Mouse (Mus musculus): ENCODE data around the gene Mcts2. TPM values are rescaled to one million over a fixed set of nuclear protein-coding genes. Genes with fewer than 3 reads are reported as not detected.

Mcts2 gene
- polyA plus RNA-seq, 1 experiment from 2014 or later = 19.0 TPM

- H3K4me2 ChIP-seq (replicated peaks; ENCODE audit: low read depth) = no peak overlapping the region
- H3K4me1 ChIP-seq (replicated peaks; ENCODE audit: control insufficient read depth, insufficient read depth, low read length) = peaks cover 5% of the 10 kb centered on the region; the same call in 1 of the 2 replicates
- H3K27ac ChIP-seq (ENCODE audit: low read depth, low read length) = no peak overlapping the region
- no peak overlapping the region for H3K4me3 ChIP-seq (ENCODE audit: low read depth, low read length)
- H3K9ac ChIP-seq (ENCODE audit: low read depth, low read length) = no peak overlapping the region
- no peaks in the 10 kb centered on the region for H3K27me3 ChIP-seq (replicated peaks; ENCODE audit: control insufficient read depth, insufficient read depth, low read length)
- no peak for ATAC-seq
- H3K36me3 ChIP-seq (ENCODE audit: control insufficient read depth, insufficient read depth) = peaks cover 21% of the 10 kb centered on the region
- no peak for TF ChIP-seq CTCF (IDR thresholded peaks at IDR 0.05; ENCODE audit: low read depth)
- H3K9me3 ChIP-seq (ENCODE audit: control insufficient read depth) = no peaks in the 10 kb centered on the region
- 85% methylated on average over 5 of the region's 5 CpGs for WGBS
Observed at GRCm38 (mm10) chr2:152709066-152709465, 22.2 kb downstream of the Mcts2 start.

GRCm38 (mm10) chr2:152716241-152716772, 29.5 kb downstream of the Mcts2 start:
- Histone ChIP-seq H3K27me3 (replicated peaks; ENCODE audit: control insufficient read depth, insufficient read depth, low read length) (no peaks in the 10 kb centered on the region), H3K4me3 (ENCODE audit: low read depth, low read length) (no peak overlapping the region), H3K9me3 (ENCODE audit: control insufficient read depth) (no peaks in the 10 kb centered on the region), H3K4me2 (replicated peaks; ENCODE audit: low read depth) (no peak overlapping the region), H3K9ac (ENCODE audit: low read depth, low read length) (no peak overlapping the region), H3K27ac (ENCODE audit: low read depth, low read length) (no peak overlapping the region), H3K36me3 (ENCODE audit: control insufficient read depth, insufficient read depth) (no peaks in the 10 kb centered on the region), H3K4me1 (replicated peaks; ENCODE audit: control insufficient read depth, insufficient read depth, low read length) (no peaks in the 10 kb centered on the region)
- no peak for TF ChIP-seq CTCF (IDR thresholded peaks at IDR 0.05; ENCODE audit: low read depth)
- 36% methylated on average over 6 of the region's 6 CpGs for WGBS
- peak; percentile 31; the same call in 1 of the 2 replicates for ATAC-seq

GRCm38 (mm10) chr2:152717652-152718051, 30.8 kb downstream of the Mcts2 start:
- Histone ChIP-seq H3K27me3 (replicated peaks; ENCODE audit: control insufficient read depth, insufficient read depth, low read length) (no peaks in the 10 kb centered on the region), H3K4me3 (ENCODE audit: low read depth, low read length) (no peak overlapping the region), H3K9me3 (ENCODE audit: control insufficient read depth) (no peaks in the 10 kb centered on the region), H3K9ac (ENCODE audit: low read depth, low read length) (no peak overlapping the region), H3K4me2 (replicated peaks; ENCODE audit: low read depth) (no peak overlapping the region), H3K36me3 (ENCODE audit: control insufficient read depth, insufficient read depth) (no peaks in the 10 kb centered on the region), H3K27ac (ENCODE audit: low read depth, low read length) (no peak overlapping the region), H3K4me1 (replicated peaks; ENCODE audit: control insufficient read depth, insufficient read depth, low read length) (no peaks in the 10 kb centered on the region)
- no peak for TF ChIP-seq CTCF (IDR thresholded peaks at IDR 0.05; ENCODE audit: low read depth)
- WGBS = 73% methylated on average over 11 of the region's 11 CpGs
- no peak for ATAC-seq

- WGBS = 62% methylated on average over 6 of the region's 6 CpGs
- H3K9ac ChIP-seq (ENCODE audit: low read depth, low read length) = no peak overlapping the region
- no peaks in the 10 kb centered on the region for H3K27me3 ChIP-seq (replicated peaks; ENCODE audit: control insufficient read depth, insufficient read depth, low read length)
- no peak for ATAC-seq
- H3K9me3 ChIP-seq (ENCODE audit: control insufficient read depth) = no peaks in the 10 kb centered on the region
- H3K27ac ChIP-seq (ENCODE audit: low read depth, low read length) = no peak overlapping the region
- no peaks in the 10 kb centered on the region for H3K4me1 ChIP-seq (replicated peaks; ENCODE audit: control insufficient read depth, insufficient read depth, low read length)
- H3K4me3 ChIP-seq (ENCODE audit: low read depth, low read length) = no peak overlapping the region
- no peak for TF ChIP-seq CTCF (IDR thresholded peaks at IDR 0.05; ENCODE audit: low read depth)
- H3K4me2 ChIP-seq (replicated peaks; ENCODE audit: low read depth) = no peak overlapping the region
- H3K36me3 ChIP-seq (ENCODE audit: control insufficient read depth, insufficient read depth) = no peaks in the 10 kb centered on the region
Observed at GRCm38 (mm10) chr2:152718076-152718475, 31.2 kb downstream of the Mcts2 start.

GRCm38 (mm10) chr2:152723651-152724331, 37.0 kb downstream of the Mcts2 start:
- Histone ChIP-seq H3K27me3 (replicated peaks; ENCODE audit: control insufficient read depth, insufficient read depth, low read length) (no peaks in the 10 kb centered on the region), H3K4me1 (replicated peaks; ENCODE audit: control insufficient read depth, insufficient read depth, low read length) (peaks cover 13% of the 10 kb centered on the region; the same call in 1 of the 2 replicates), H3K9me3 (ENCODE audit: control insufficient read depth) (no peaks in the 10 kb centered on the region), H3K9ac (ENCODE audit: low read depth, low read length) (peak overlapping the region; percentile 42), H3K36me3 (ENCODE audit: control insufficient read depth, insufficient read depth) (no peaks in the 10 kb centered on the region), H3K4me2 (replicated peaks; ENCODE audit: low read depth) (peak overlapping the region; percentile 65), H3K4me3 (ENCODE audit: low read depth, low read length) (peak overlapping the region; percentile 28), H3K27ac (ENCODE audit: low read depth, low read length) (no peak overlapping the region)
- no peak for TF ChIP-seq CTCF (IDR thresholded peaks at IDR 0.05; ENCODE audit: low read depth)
- WGBS = 6% methylated on average over 37 of the region's 37 CpGs
- ATAC-seq = peak; percentile 28; the same call in 1 of the 2 replicates

- H3K36me3 ChIP-seq (ENCODE audit: control insufficient read depth, insufficient read depth) = no peaks in the 10 kb centered on the region
- peaks cover 19% of the 10 kb centered on the region for H3K4me1 ChIP-seq (replicated peaks; ENCODE audit: control insufficient read depth, insufficient read depth, low read length)
- peak overlapping the region; percentile 28 for H3K4me3 ChIP-seq (ENCODE audit: low read depth, low read length)
- H3K9me3 ChIP-seq (ENCODE audit: control insufficient read depth) = no peaks in the 10 kb centered on the region
- no peaks in the 10 kb centered on the region for H3K27me3 ChIP-seq (replicated peaks; ENCODE audit: control insufficient read depth, insufficient read depth, low read length)
- no peak for ATAC-seq
- peak overlapping the region; percentile 65 for H3K4me2 ChIP-seq (replicated peaks; ENCODE audit: low read depth)
- H3K27ac ChIP-seq (ENCODE audit: low read depth, low read length) = no peak overlapping the region
- 60% methylated on average over 3 of the region's 3 CpGs for WGBS
- TF ChIP-seq CTCF (IDR thresholded peaks at IDR 0.05; ENCODE audit: low read depth) = no peak
- H3K9ac ChIP-seq (ENCODE audit: low read depth, low read length) = no peak overlapping the region
Observed at GRCm38 (mm10) chr2:152724332-152724723, 37.5 kb downstream of the Mcts2 start.
